Mouse (Mus musculus) thymus, adult 2 months (tissue): ENCODE data around the gene Iqgap2.

ENCODE experiments used
- CTCF ChIP-seq: fragments of 200-500 bp; IDR thresholded peaks from 2 replicates; pipeline ENCODE4 v1.5.1; 2012; ENCODE audit warnings: mild to moderate bottlenecking, control low read depth, low read length, moderate library complexity, borderline replicate concordance; ENCODE audit not compliant: control insufficient read depth, poor library complexity, insufficient read depth; ENCODE audit errors: extremely low read depth
- POLR2A ChIP-seq: fragments of 200-500 bp; IDR thresholded peaks from 2 replicates; pipeline ENCODE4 v1.6.1; 2012; ENCODE audit warnings: mild to moderate bottlenecking, low read length, control low read depth, moderate library complexity; ENCODE audit not compliant: control insufficient read depth, poor library complexity, insufficient read depth; ENCODE audit errors: extremely low read depth

GRCm38 (mm10) chr13:95607019-95607418 lies 284.7 kb downstream of the Iqgap2 start:
- no peak for TF ChIP-seq CTCF
- TF ChIP-seq POLR2A, result no peak
